Mouse (Mus musculus) testis, adult 2 months (tissue): ENCODE measurements around the gene Cecr2. TPM values are rescaled to one million over a fixed set of nuclear protein-coding genes. Genes with fewer than 3 reads are reported as not detected.
"Not testable (repeated sequence)": the region's sequence is repeated elsewhere in the genome, so short reads cannot be mapped to it uniquely, and the experiment has no call there.

ENCODE experiments used
- H3K27ac ChIP-seq: fragments of 200-500 bp; 2 replicates; pipeline ENCODE4 v1.5.1; 2012; ENCODE audit warnings: low read depth, low read length; ENCODE audit not compliant: control insufficient read depth, insufficient read depth
- H3K27me3 ChIP-seq: fragments of 200-500 bp; 2 replicates; pipeline ENCODE4 v1.6.1; 2012; ENCODE audit warnings: mild to moderate bottlenecking, low read length, moderate library complexity; ENCODE audit not compliant: control insufficient read depth, insufficient read depth
- H3K36me3 ChIP-seq: fragments of 200-500 bp; 2 replicates; pipeline ENCODE4 v1.6.1; 2012; ENCODE audit warnings: mild to moderate bottlenecking, low read length; ENCODE audit not compliant: control insufficient read depth, insufficient read depth
- H3K4me1 ChIP-seq: fragments of 200-500 bp; 2 replicates; pipeline ENCODE4 v1.6.1; 2012; ENCODE audit warnings: low read length; ENCODE audit not compliant: control insufficient read depth, insufficient read depth
- H3K4me3 ChIP-seq: fragments of 200-500 bp; 2 replicates; pipeline ENCODE4 v1.5.1; 2012; ENCODE audit warnings: low read depth, mild to moderate bottlenecking, low read length, moderate library complexity, mixed read lengths; ENCODE audit not compliant: control insufficient read depth
- CTCF ChIP-seq: fragments of 200-500 bp; IDR thresholded peaks from 2 replicates; pipeline ENCODE4 v1.5.1; 2012; ENCODE audit warnings: low read depth, mild to moderate bottlenecking, inconsistent platforms, low read length, moderate library complexity; ENCODE audit not compliant: control insufficient read depth, insufficient read depth, insufficient replicate concordance
- POLR2A ChIP-seq: fragments of 200-500 bp; IDR thresholded peaks from 2 replicates; pipeline ENCODE4 v1.6.1; 2012; ENCODE audit warnings: low read depth, mild to moderate bottlenecking, inconsistent platforms, low read length, moderate library complexity; ENCODE audit not compliant: control insufficient read depth
- polyA plus RNA-seq: library from polyadenylated mRNA; depleted of rRNA; stranded (reverse); fragments of >200 nt; gene quantifications from 2 replicates; pipeline ENCODE4 v1.2.3, GENCODE M21; 2012

Gene Cecr2
- polyA plus RNA-seq, 1 experiment: 16.8 TPM

- no peaks in the 10 kb centered on the region for H3K27me3 ChIP-seq
- no peak overlapping the region for H3K4me3 ChIP-seq
- TF ChIP-seq POLR2A: no peak
- no peak for TF ChIP-seq CTCF
- H3K27ac ChIP-seq: no peak overlapping the region
- no peaks in the 10 kb centered on the region for H3K36me3 ChIP-seq
- H3K4me1 ChIP-seq: no peaks in the 10 kb centered on the region; the same call in 1 of the 2 replicates
Observed at GRCm38 (mm10) chr6:120628963-120629362, 37.2 kb upstream of the Cecr2 start.

DNA sequence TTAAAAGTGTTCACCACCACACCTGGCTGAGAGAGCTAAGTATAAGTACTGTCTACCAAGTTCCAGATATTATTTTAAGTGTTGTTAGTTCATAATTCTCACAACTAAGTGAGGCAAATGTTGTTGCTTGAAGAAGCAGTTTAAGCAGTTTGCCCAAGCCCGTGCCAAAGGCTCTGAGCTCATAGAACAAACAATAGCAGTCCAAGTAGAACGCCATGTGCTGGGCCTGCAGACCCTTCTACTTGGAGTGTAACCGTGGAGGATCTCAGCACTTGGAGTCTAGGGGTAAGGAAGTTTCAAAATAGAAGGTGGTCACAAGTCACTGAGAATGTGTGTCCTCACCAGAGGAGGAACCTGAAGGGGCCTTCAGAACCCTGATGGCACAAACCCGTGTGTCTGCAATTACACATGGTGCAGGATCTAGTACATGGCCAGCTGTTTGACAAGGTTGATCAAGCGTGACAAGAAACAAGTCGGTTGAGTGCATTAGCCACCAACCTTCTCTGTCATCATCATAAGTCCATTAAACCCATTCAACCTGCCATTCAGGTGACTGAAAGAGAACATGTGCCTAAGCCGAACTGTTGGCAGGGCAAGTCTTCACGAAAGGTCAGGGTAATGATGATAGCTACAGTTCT lies 30.7 kb upstream of the Cecr2 start:
- no peak overlapping the region for H3K27ac ChIP-seq
- TF ChIP-seq POLR2A (no peak), CTCF (no peak)
- no peak overlapping the region for H3K4me3 ChIP-seq
- no peaks in the 10 kb centered on the region for H3K4me1 ChIP-seq
- H3K27me3 ChIP-seq: no peaks in the 10 kb centered on the region
- H3K36me3 ChIP-seq: no peaks in the 10 kb centered on the region

DNA sequence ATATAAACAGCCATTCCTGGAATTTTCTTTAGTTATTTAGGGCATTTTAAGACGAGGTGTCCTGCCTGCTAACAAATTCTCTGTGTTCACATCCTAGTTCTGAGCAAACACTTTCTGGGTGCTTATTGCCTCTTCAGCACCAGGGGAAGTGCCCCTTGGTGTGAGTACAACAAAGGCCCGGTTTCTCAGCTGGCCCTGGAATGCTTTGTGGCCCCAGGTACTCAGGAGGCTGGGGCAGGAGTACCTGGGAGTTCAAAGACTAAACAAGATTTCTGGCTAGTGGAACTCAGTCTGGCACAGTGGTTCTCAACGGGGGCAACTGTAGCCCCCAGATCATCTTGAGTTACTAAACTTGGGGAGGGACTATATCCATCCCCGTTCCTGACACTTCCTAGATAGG lies 26.6 kb upstream of the Cecr2 start:
- no peaks in the 10 kb centered on the region for H3K36me3 ChIP-seq
- no peaks in the 10 kb centered on the region for H3K27me3 ChIP-seq
- no peak overlapping the region for H3K4me3 ChIP-seq
- TF ChIP-seq POLR2A (no peak), CTCF (no peak)
- peaks cover 3% of the 10 kb centered on the region for H3K4me1 ChIP-seq
- no peak overlapping the region for H3K27ac ChIP-seq

- Histone ChIP-seq H3K27ac (no peak overlapping the region), H3K4me1 (peaks cover 3% of the 10 kb centered on the region), H3K4me3 (peak overlapping the region; percentile 39), H3K27me3 (no peaks in the 10 kb centered on the region), H3K36me3 (no peaks in the 10 kb centered on the region)
- no peak for TF ChIP-seq CTCF
- no peak for TF ChIP-seq POLR2A
Observed at GRCm38 (mm10) chr6:120641866-120642378, 24.2 kb upstream of the Cecr2 start.

GRCm38 (mm10) chr6:120643776-120644175 lies 22.4 kb upstream of the Cecr2 start:
- no peaks in the 10 kb centered on the region for H3K36me3 ChIP-seq
- TF ChIP-seq CTCF: no peak
- no peak for TF ChIP-seq POLR2A
- no peaks in the 10 kb centered on the region for H3K27me3 ChIP-seq
- peaks cover 3% of the 10 kb centered on the region for H3K4me1 ChIP-seq
- H3K4me3 ChIP-seq: peak overlapping the region; percentile 65
- no peak overlapping the region for H3K27ac ChIP-seq

- TF ChIP-seq POLR2A: no peak; the same call in 1 of the 2 replicates
- TF ChIP-seq CTCF: no peak
- H3K36me3 ChIP-seq: no peaks in the 10 kb centered on the region
- H3K27ac ChIP-seq: no peak overlapping the region
- peak overlapping the region; percentile 65 for H3K4me3 ChIP-seq
- no peaks in the 10 kb centered on the region for H3K27me3 ChIP-seq
- H3K4me1 ChIP-seq: peaks cover 3% of the 10 kb centered on the region
Observed at GRCm38 (mm10) chr6:120644346-120645299, 21.5 kb upstream of the Cecr2 start.

DNA sequence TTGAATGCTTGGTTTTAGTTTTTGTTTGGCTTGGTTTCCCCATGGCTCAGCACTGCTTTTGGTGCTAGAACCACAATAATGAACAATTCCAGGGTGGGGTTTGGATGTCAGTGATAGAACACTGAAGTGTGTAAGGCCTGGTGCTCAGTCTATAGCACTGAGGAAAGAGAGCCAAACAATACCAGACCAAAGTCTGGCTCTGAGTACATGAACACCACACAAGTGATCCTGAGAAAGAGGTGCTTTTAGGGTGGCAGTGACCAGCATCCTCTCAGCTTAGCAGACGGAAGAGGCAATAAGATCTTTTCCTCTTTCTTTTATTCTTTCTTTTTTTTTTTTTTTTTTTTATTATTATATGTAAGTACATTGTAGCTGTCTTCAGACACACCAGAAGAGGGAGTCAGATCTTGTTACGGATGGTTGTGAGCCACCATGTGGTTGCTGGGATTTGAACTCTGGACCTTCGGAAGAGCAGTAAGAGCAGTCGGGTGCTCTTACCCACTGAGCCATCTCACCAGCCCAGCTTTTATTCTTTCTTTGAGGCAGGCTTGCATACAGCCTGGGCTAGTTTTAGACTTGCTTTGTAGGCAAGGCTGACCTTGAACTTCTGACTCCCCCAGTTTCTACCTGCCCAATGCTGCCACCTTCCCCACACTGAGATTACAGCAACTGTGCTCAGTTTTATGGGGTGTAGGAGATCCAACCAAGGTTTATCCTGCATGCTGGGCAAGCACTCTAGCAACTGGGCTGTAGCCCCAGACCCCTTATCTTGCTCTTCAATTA lies 18.7 kb upstream of the Cecr2 start:
- not testable (repeated sequence) for H3K27ac ChIP-seq, H3K4me1 ChIP-seq, H3K4me3 ChIP-seq, H3K36me3 ChIP-seq, H3K27me3 ChIP-seq
